Mouse (Mus musculus) thymus, adult 2 months (tissue): ENCODE results near the gene Slco1b2.

ENCODE experiments used
- CTCF ChIP-seq: fragments of 200-500 bp; IDR thresholded peaks from 2 replicates; pipeline ENCODE4 v1.5.1; 2012; ENCODE audit warnings: mild to moderate bottlenecking, control low read depth, low read length, moderate library complexity, borderline replicate concordance; ENCODE audit not compliant: control insufficient read depth, poor library complexity, insufficient read depth; ENCODE audit errors: extremely low read depth
- POLR2A ChIP-seq: fragments of 200-500 bp; IDR thresholded peaks from 2 replicates; pipeline ENCODE4 v1.6.1; 2012; ENCODE audit warnings: mild to moderate bottlenecking, low read length, control low read depth, moderate library complexity; ENCODE audit not compliant: control insufficient read depth, poor library complexity, insufficient read depth; ENCODE audit errors: extremely low read depth

- TF ChIP-seq CTCF: no peak
- TF ChIP-seq POLR2A: no peak
Measured at GRCm38 (mm10) chr6:141615348-141615747, 14.0 kb upstream of the Slco1b2 start.
